Mouse (Mus musculus) layer of hippocampus, adult 9-11 months (tissue): ENCODE data around the gene Awat1.

Experiments used
- DNase-seq: peaks from one replicate; pipeline ENCODE4 v3.0.0; 2022

The Awat1 gene

GRCm38 (mm10) chrX:100571951-100572350, at the start of gene Awat1:
Gene Awat1 (plus strand): TSS chrX:100572251.
- no peak for DNase-seq

- DNase-seq, result no peak
Observed at GRCm38 (mm10) chrX:100524471-100524870, 47.6 kb upstream of the Awat1 start, which contains the start of gene Dgat2l6. Gene Dgat2l6 (plus strand): TSS chrX:100524838.

- no peak for DNase-seq
Observed at GRCm38 (mm10) chrX:100556026-100556425, 16.0 kb upstream of the Awat1 start.

GRCm38 (mm10) chrX:100565696-100566095, 6.4 kb upstream of the Awat1 start:
- no peak for DNase-seq

- no peak for DNase-seq
Observed at GRCm38 (mm10) chrX:100594791-100595190, 22.7 kb downstream of the Awat1 start, which contains the start of gene P2ry4. Gene P2ry4 (minus strand): TSS chrX:100594869.

- DNase-seq, result peak; percentile 39
Observed at GRCm38 (mm10) chrX:100597439-100597838, 25.4 kb downstream of the Awat1 start.

GRCm38 (mm10) chrX:100599755-100600154, 27.7 kb downstream of the Awat1 start:
- DNase-seq, result peak; percentile 48

GRCm38 (mm10) chrX:100605314-100605713, 33.3 kb downstream of the Awat1 start, which contains the start of gene Arr3:
Gene Arr3 (plus strand): TSS chrX:100605497.
- DNase-seq, result no peak

GRCm38 (mm10) chrX:100618488-100618887, 46.4 kb downstream of the Awat1 start:
- DNase-seq, result no peak

GRCm38 (mm10) chrX:100621366-100621765, 49.3 kb downstream of the Awat1 start:
- no peak for DNase-seq

GRCm38 (mm10) chrX:100624242-100624641, 52.2 kb downstream of the Awat1 start:
- DNase-seq, result no peak

GRCm38 (mm10) chrX:100625146-100625545, 53.1 kb downstream of the Awat1 start:
- no peak for DNase-seq

GRCm38 (mm10) chrX:100625546-100625801, 53.4 kb downstream of the Awat1 start, which contains the start of gene Kif4:
Gene Kif4 (plus strand): TSS chrX:100625737.
- no peak for DNase-seq

- peak; percentile 93 for DNase-seq
Observed at GRCm38 (mm10) chrX:100625802-100626793, 54.0 kb downstream of the Awat1 start, which contains the start of gene Pdzd11. Gene Pdzd11 (minus strand): TSS chrX:100626568.
